Mouse (Mus musculus) central nervous system, embryonic 18 days (tissue): ENCODE measurements around the gene Fgf10. TPM values are rescaled to one million over a fixed set of nuclear protein-coding genes. Genes with fewer than 3 reads are reported as not detected.

Experiments
- polyA plus RNA-seq: library from polyadenylated mRNA; depleted of rRNA; stranded (reverse); fragments of >200 nt; gene quantifications from 2 replicates; pipeline ENCODE4 v1.2.3, GENCODE M21; 2012; rRNA removed

Gene Fgf10
- 1.7 and 1.8 TPM in 2 replicates for polyA plus RNA-seq

DNA sequence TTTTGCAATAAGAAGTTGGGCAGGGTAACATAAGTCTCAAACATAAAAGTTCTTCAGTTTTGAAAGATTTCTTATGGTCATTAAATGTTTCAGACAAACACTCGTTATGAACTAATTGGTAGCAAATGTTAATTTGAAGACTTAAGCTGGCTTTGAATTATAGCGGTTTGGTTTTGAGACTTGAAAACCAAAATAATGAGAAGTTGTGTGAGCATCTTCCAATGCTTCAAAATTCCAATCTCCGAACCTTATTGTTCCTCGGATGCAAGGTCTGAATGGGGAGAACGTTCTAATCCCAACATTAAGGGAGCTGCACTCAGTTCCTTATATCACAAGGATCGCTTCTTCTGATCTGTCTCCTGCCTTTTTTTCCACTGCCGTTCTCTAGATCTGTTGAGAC is at the start of gene Fgf10:
TSS of gene Fgf10 (plus strand) at position 301 of the 400 bp plus-strand sequence.

